Mouse (Mus musculus) stomach, postnatal 0 days (tissue): Measurements from ENCODE around the gene Sh2d7. TPM values are rescaled to one million over a fixed set of nuclear protein-coding genes. Genes with fewer than 3 reads are reported as not detected.

ENCODE experiments used
- ATAC-seq: fragments of 200-750 bp; cut with Nextera tagmentation; 2 replicates; pipeline ENCODE4 v1.8.0; 2017; ENCODE audit not compliant: low FRiP score, low TSS enrichment
- DNase-seq: peaks from one replicate; pipeline ENCODE4 v3.0.0-alpha.2; 2016; ENCODE audit warnings: low spot score
- H3K27ac ChIP-seq: fragments of 300-500 bp; sonication (generic); replicated peaks from 2 replicates; pipeline ENCODE4 v1.5.1; 2014; ENCODE audit warnings: mild to moderate bottlenecking, control low read depth
- H3K27me3 ChIP-seq: fragments of 300-500 bp; sonication (generic); 2 replicates; pipeline ENCODE4 v1.6.1; 2014; ENCODE audit warnings: low read length; ENCODE audit not compliant: control insufficient read depth, insufficient read depth
- H3K36me3 ChIP-seq: fragments of 300-500 bp; sonication (generic); 2 replicates; pipeline ENCODE4 v1.6.1; 2014; ENCODE audit warnings: low read length, mixed read lengths; ENCODE audit not compliant: control insufficient read depth, insufficient read depth
- H3K4me1 ChIP-seq: fragments of 300-500 bp; sonication (generic); replicated peaks from 2 replicates; pipeline ENCODE4 v1.6.1; 2014; ENCODE audit warnings: antibody characterized with exemption; ENCODE audit not compliant: control insufficient read depth, insufficient read depth
- H3K4me2 ChIP-seq: fragments of 300-500 bp; sonication (generic); replicated peaks from 2 replicates; pipeline ENCODE4 v1.6.1; 2014; ENCODE audit warnings: low read depth, mild to moderate bottlenecking, control low read depth, moderate library complexity
- H3K4me3 ChIP-seq: fragments of 300-500 bp; sonication (generic); 2 replicates; pipeline ENCODE4 v1.5.1; 2014; ENCODE audit warnings: low read depth, low read length, control low read depth
- H3K9ac ChIP-seq: fragments of 300-500 bp; sonication (generic); 2 replicates; pipeline ENCODE4 v1.6.1; 2014; ENCODE audit warnings: mild to moderate bottlenecking, low read length, control low read depth, mixed read lengths
- H3K9me3 ChIP-seq: fragments of 300-500 bp; sonication (generic); 2 replicates; pipeline ENCODE4 v1.6.1; 2016; ENCODE audit warnings: low read length; ENCODE audit not compliant: control insufficient read depth
- CTCF ChIP-seq: IDR thresholded peaks from 2 replicates; pipeline ENCODE4 v1.5.1; 2016; ENCODE audit warnings: antibody characterized with exemption, low read depth, mild to moderate bottlenecking, moderate library complexity
- EP300 ChIP-seq: optimal IDR thresholded peaks from 2 replicates; pipeline ENCODE3; 2016; ENCODE audit warnings: antibody characterized with exemption
- WGBS: fragments of 180-500 bp; shearing (Covaris S2); extraction: QIAGEN DNeasy Blood & Tissue Kit; methylation state at CpG from one replicate; pipeline ENCODE4 v1.1.7; 2014; 5-methylcytosine and 5-hydroxymethylcytosine counted together
- polyA plus RNA-seq: library from polyadenylated mRNA; unstranded; fragments of >200 nt; fragmentation: Nextera tagmentation; extraction: Ambion mirVana; gene quantifications from 2 replicates; pipeline ENCODE4 v1.2.1, GENCODE M21; 2015

Sh2d7 gene
- polyA plus RNA-seq, 1 experiment from 2014 or later: 0.04 TPM

DNA sequence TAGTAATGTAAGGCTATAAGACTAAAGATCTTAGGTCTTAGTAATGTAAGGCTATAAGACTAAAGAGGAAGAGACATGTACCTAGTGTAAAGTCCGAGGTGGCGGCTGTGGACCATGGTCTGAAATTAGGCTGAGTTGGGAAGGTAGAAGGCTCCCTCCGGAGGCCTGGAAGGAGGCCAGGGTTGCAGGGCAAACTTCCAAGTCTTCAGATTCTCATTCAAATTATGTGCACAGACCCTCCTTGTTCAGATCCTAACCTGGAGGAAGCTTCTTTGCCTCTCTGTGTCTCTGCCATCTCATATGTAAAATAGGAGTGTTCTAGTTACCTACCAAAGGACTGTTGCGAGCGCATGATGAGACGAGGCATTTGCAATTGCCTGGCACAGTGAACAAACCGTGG lies 2.5 kb upstream of the Sh2d7 start:
- no peaks in the 10 kb centered on the region for H3K4me1 ChIP-seq
- H3K27me3 ChIP-seq: no peaks in the 10 kb centered on the region
- DNase-seq (no peak), ATAC-seq (no peak)
- no peak overlapping the region for H3K9ac ChIP-seq
- no peak overlapping the region for H3K4me2 ChIP-seq
- no peak overlapping the region for H3K27ac ChIP-seq
- WGBS: 79% methylated on average over 7 of the region's 7 CpGs
- H3K9me3 ChIP-seq: no peaks in the 10 kb centered on the region
- H3K4me3 ChIP-seq: no peak overlapping the region
- no peaks in the 10 kb centered on the region for H3K36me3 ChIP-seq
- TF ChIP-seq EP300 (no peak), CTCF (no peak)

DNA sequence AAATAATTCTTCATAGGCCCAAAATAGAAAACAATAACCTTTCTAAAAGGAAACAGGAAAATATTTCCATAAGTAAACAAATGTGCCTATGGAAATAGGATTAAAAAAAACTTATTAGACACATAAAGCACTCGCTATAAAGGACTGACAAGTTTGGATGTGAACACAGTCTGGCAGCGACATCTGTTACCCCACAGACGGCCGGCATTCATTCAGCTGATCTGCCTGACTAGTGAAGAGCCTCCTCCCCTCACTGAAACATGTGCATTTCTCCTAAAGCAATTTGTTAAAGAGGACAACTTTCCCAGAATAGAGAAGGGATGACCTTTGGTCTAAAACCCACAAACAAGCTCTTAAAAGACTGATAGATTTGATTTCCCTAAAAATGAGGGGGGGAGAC lies 1.8 kb upstream of the Sh2d7 start:
- no peak overlapping the region for H3K9ac ChIP-seq
- no peak overlapping the region for H3K27ac ChIP-seq
- H3K9me3 ChIP-seq: no peaks in the 10 kb centered on the region
- no peaks in the 10 kb centered on the region for H3K27me3 ChIP-seq
- no peak for ATAC-seq
- no peak overlapping the region for H3K4me3 ChIP-seq
- DNase-seq: no peak
- no peak overlapping the region for H3K4me2 ChIP-seq
- H3K36me3 ChIP-seq: no peaks in the 10 kb centered on the region
- 31% methylated on average over 4 of the region's 4 CpGs for WGBS
- TF ChIP-seq CTCF (no peak), EP300 (no peak)
- H3K4me1 ChIP-seq: no peaks in the 10 kb centered on the region

DNA sequence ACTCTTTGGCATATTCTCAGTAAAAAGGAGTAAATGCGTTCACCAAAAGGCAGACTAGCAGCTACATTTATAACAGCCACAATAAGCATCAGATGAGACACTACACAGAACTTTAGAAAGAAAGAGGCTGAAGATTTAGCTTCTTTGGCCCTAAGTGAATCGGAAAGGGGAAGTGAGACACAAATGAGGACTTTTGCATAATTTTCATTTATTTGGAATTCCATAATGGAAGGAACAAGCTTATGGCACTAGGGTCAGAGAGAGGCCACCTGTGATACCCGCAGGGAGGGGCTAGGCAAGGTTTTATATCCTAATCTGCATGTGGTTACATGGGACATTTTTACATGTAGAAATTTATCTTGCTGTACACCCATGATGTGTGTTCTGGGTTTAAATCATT lies 1.3 kb upstream of the Sh2d7 start:
- no peaks in the 10 kb centered on the region for H3K9me3 ChIP-seq
- H3K27me3 ChIP-seq: no peaks in the 10 kb centered on the region
- H3K27ac ChIP-seq: no peak overlapping the region
- ATAC-seq: no peak
- no peak overlapping the region for H3K4me3 ChIP-seq
- no peaks in the 10 kb centered on the region for H3K36me3 ChIP-seq
- H3K9ac ChIP-seq: no peak overlapping the region
- WGBS: 71% methylated on average over 3 of the region's 3 CpGs
- no peak overlapping the region for H3K4me2 ChIP-seq
- DNase-seq: no peak
- TF ChIP-seq EP300 (no peak), CTCF (no peak)
- no peaks in the 10 kb centered on the region for H3K4me1 ChIP-seq

DNA sequence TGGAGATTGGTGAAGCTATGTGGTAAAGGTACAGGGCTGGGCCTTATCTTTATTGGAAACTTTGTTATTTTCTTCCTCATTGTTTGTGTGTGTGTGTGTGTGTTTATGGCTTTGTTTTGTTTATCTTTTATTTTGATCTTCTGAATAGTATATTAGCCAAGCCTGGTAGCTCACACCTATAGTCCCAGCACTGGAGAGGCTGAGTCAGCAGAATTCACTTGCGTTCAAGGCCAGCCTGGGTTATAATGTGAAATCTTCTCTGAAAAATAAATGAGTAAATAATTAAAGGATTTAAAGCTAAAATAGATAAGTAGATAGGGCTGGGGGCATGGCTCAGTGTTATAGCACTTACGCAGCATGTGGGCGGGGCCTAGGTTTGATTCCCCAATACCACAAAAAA lies 540 bp upstream of the Sh2d7 start:
- TF ChIP-seq EP300 (no peak), CTCF (no peak)
- Histone ChIP-seq H3K27me3 (no peaks in the 10 kb centered on the region), H3K4me3 (no peak overlapping the region), H3K9me3 (no peaks in the 10 kb centered on the region), H3K4me2 (no peak overlapping the region), H3K27ac (no peak overlapping the region), H3K36me3 (no peaks in the 10 kb centered on the region), H3K9ac (no peak overlapping the region), H3K4me1 (no peaks in the 10 kb centered on the region)
- DNase-seq (no peak), ATAC-seq (no peak)
- 95% methylated on average over 3 of the region's 3 CpGs for WGBS

DNA sequence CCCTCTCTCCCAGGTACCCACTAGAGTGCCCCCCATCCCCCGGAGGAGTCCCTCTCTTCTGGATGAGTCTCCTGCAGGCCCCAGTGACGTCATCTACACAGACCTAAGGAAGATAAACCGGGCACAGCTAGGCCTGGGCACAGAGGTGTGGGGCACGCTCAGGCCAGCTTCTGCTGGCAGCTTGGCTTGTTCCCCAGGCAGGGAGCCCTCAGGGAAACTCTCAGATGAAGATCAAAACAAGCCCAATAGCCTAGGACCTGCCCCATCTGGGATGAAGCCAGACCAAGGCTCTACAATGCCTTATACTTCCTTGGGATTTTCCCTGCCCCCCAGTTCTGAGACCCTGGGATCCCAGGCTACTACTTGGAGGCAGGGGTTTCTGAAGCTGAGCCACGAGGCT lies 2.0 kb downstream of the Sh2d7 start:
- Histone ChIP-seq H3K9ac (no peak overlapping the region), H3K27me3 (no peaks in the 10 kb centered on the region), H3K36me3 (no peaks in the 10 kb centered on the region), H3K4me1 (no peaks in the 10 kb centered on the region), H3K4me2 (no peak overlapping the region), H3K27ac (no peak overlapping the region), H3K4me3 (no peak overlapping the region), H3K9me3 (no peaks in the 10 kb centered on the region)
- ATAC-seq (no peak), DNase-seq (no peak)
- WGBS: 63% methylated on average over 5 of the region's 5 CpGs
- no peak for TF ChIP-seq EP300
- no peak for TF ChIP-seq CTCF

DNA sequence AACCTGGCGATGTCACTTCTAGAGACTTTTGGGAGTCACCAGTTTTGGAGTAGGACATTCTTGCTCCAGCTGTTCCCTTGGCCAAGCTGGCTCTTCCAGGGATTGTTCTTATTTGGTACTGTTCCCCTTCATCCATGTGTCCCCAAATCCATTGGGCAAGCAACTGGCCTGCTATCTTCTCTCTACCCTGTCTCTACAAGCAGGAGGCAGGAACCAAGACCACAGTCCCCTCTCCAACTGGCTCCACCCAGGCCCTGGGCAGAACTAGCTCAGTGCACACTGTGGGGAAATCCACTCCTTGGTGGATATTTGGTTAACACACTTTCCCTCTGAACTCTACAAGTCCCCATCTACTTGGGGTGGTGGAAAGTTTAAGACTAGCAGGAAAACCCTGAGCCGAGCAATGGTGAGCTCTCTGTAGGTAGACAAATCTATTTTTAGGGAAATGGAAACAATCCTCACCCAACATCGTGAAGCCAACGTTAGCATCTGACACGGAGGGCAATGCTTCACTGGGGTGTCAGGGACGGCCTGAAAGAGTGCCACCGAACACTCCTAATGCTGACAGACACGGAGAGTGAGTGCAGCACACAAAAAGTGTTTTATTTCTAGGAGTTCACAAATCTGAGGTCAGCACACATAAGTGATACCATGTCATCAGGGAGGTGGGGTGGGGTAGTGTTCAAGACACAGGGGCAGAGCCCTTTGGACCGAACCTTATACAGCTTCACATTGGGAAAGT lies 5.6 kb downstream of the Sh2d7 start:
- H3K9me3 ChIP-seq: no peaks in the 10 kb centered on the region
- no peak overlapping the region for H3K4me3 ChIP-seq
- no peak overlapping the region for H3K4me2 ChIP-seq
- H3K27ac ChIP-seq: no peak overlapping the region
- H3K9ac ChIP-seq: no peak overlapping the region
- no peaks in the 10 kb centered on the region for H3K36me3 ChIP-seq
- no peak for ATAC-seq
- H3K27me3 ChIP-seq: no peaks in the 10 kb centered on the region
- no peaks in the 10 kb centered on the region for H3K4me1 ChIP-seq
- 79% methylated on average over 9 of the region's 9 CpGs for WGBS
- no peak for TF ChIP-seq CTCF
- no peak for TF ChIP-seq EP300
- DNase-seq: no peak
